Mouse (Mus musculus): ENCODE results near the gene Pdcd1lg2. TPM values are rescaled to one million over a fixed set of nuclear protein-coding genes. Genes with fewer than 3 reads are reported as not detected.

The Pdcd1lg2 gene
- polyA plus RNA-seq, 1 experiment from 2014 or later: not detected

DNA sequence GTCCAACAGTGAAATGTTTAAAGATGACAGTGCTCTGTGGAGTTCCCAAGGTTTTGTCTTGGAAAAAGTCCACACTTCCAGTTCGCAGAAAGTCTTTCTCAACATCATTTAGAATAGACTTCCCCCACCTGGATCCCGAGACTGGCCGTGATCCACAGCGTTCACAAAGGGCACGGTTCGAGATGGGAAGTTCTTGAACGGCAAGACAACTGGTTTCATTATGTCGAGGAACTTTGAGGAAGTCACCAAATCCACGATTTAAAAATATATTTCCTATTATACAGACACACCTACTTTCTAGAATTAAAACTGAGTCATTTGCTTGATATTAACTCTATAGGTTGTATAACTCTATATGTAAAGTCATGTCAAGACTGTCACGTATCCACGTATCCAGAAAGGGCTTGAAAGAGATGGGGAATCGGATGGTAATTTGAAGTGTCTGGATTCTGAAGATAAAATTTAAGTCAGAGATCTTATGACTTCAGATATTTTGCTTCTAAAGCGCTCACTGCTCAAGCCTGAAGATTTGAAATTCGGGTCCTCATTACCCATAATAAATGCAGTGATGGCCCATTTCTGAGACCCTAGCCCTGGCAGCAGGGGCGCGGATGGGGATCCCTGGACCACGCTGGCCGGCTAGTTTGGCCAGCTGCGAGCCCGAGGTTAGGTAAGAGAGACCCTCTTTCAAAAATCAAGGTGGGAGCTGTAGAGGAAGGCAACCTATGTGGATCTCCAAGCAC lies 44.3 kb upstream of the Pdcd1lg2 start:
- 55% methylated on average over 20 of the region's 20 CpGs for WGBS
- peaks cover 3% of the 10 kb centered on the region; the same call in 1 of the 2 replicates for H3K4me1 ChIP-seq (replicated peaks; ENCODE audit: insufficient read depth, low read length)
- no peaks in the 10 kb centered on the region for H3K27me3 ChIP-seq (ENCODE audit: insufficient read depth, low read length)
- TF ChIP-seq CTCF (IDR thresholded peaks at IDR 0.05; ENCODE audit: low read depth): no peak
- no peaks in the 10 kb centered on the region for H3K36me3 ChIP-seq (ENCODE audit: insufficient read depth, low read length)
- H3K27ac ChIP-seq: peak overlapping the region; percentile 56; the same call in 1 of the 2 replicates
- no peak for DNase-seq (ENCODE audit: low spot score)
- no peak for ATAC-seq (replicated peaks; ENCODE audit: low FRiP score, low read depth)
- H3K4me2 ChIP-seq (ENCODE audit: low read length): peak overlapping the region; percentile 81
- H3K9me3 ChIP-seq (replicated peaks; ENCODE audit: low read length): no peaks in the 10 kb centered on the region
- peak overlapping the region; percentile 57 for H3K9ac ChIP-seq (ENCODE audit: low read depth, low read length)
- peak overlapping the region; percentile 69 for H3K4me3 ChIP-seq (replicated peaks; ENCODE audit: low read depth, low read length)

DNA sequence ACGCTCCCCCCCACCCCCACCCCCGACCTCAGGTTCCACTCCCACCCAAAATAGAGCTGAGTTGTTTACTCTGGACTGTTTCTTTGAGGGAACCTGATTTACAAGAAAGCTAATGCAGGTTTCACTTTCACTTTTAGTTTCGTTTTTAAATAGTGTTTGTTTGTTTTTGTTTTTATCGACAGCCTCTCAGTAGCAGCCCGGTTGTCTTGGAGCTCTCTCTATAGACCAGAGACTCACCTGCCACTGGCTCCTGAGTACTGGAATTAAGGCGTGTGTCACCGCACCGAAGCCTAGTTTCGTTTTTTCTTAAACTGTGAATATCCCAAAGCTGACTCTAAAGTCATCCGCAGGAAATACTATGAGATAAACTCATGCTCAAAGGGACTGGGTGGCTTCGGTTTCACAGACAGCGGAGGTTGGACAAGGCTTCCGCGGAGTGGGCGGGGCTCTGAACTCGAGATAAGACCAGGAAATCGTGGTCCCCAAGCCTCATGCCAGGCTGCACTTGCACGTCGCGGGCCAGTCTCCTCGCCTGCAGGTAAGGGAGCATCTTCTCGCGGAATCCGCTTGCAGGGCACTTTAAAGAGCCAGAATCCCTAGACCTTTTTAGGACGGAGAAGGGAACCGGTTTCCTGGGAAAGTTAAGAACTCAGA lies 43.6 kb upstream of the Pdcd1lg2 start, which contains the start of the genes Plgrkt and Cd274:
Plgrkt (minus strand) TSS at position 422 of the 654 bp plus-strand sequence.
Cd274 (plus strand) TSS at position 487 of the 654 bp plus-strand sequence.
- peaks cover 3% of the 10 kb centered on the region; the same call in 1 of the 2 replicates for H3K4me1 ChIP-seq (replicated peaks; ENCODE audit: insufficient read depth, low read length)
- peak; percentile 40; the same call in 1 of the 2 replicates for ATAC-seq (replicated peaks; ENCODE audit: low FRiP score, low read depth)
- H3K9ac ChIP-seq (ENCODE audit: low read depth, low read length): peak within 1 kb of the TSS; percentile 57
- H3K27ac ChIP-seq: peak within 1 kb of the TSS; percentile 56; the same call in 1 of the 2 replicates
- H3K9me3 ChIP-seq (replicated peaks; ENCODE audit: low read length): no peaks in the 10 kb centered on the region
- H3K36me3 ChIP-seq (ENCODE audit: insufficient read depth, low read length): no peaks in the 10 kb centered on the region
- WGBS: under 1% methylated on average over 26 of the region's 26 CpGs
- TF ChIP-seq CTCF (IDR thresholded peaks at IDR 0.05; ENCODE audit: low read depth): no peak
- H3K4me2 ChIP-seq (ENCODE audit: low read length): peak within 1 kb of the TSS; percentile 81
- H3K27me3 ChIP-seq (ENCODE audit: insufficient read depth, low read length): no peaks in the 10 kb centered on the region
- peak within 1 kb of the TSS; percentile 69 for H3K4me3 ChIP-seq (replicated peaks; ENCODE audit: low read depth, low read length)
- DNase-seq (ENCODE audit: low spot score): peak; percentile 89

GRCm38 (mm10) chr19:29368041-29368440 lies 42.7 kb upstream of the Pdcd1lg2 start:
- H3K9ac ChIP-seq (ENCODE audit: low read depth, low read length): no peak overlapping the region
- no peaks in the 10 kb centered on the region for H3K9me3 ChIP-seq (replicated peaks; ENCODE audit: low read length)
- no peak for TF ChIP-seq CTCF (IDR thresholded peaks at IDR 0.05; ENCODE audit: low read depth)
- no peak for ATAC-seq (replicated peaks; ENCODE audit: low FRiP score, low read depth)
- no peak for DNase-seq (ENCODE audit: low spot score)
- H3K27me3 ChIP-seq (ENCODE audit: insufficient read depth, low read length): no peaks in the 10 kb centered on the region
- no peaks in the 10 kb centered on the region for H3K36me3 ChIP-seq (ENCODE audit: insufficient read depth, low read length)
- H3K4me3 ChIP-seq (replicated peaks; ENCODE audit: low read depth, low read length): no peak overlapping the region
- no peak overlapping the region for H3K27ac ChIP-seq
- no peak overlapping the region for H3K4me2 ChIP-seq (ENCODE audit: low read length)
- 93% methylated on average over 2 of the region's 2 CpGs for WGBS
- peaks cover 3% of the 10 kb centered on the region; the same call in 1 of the 2 replicates for H3K4me1 ChIP-seq (replicated peaks; ENCODE audit: insufficient read depth, low read length)

DNA sequence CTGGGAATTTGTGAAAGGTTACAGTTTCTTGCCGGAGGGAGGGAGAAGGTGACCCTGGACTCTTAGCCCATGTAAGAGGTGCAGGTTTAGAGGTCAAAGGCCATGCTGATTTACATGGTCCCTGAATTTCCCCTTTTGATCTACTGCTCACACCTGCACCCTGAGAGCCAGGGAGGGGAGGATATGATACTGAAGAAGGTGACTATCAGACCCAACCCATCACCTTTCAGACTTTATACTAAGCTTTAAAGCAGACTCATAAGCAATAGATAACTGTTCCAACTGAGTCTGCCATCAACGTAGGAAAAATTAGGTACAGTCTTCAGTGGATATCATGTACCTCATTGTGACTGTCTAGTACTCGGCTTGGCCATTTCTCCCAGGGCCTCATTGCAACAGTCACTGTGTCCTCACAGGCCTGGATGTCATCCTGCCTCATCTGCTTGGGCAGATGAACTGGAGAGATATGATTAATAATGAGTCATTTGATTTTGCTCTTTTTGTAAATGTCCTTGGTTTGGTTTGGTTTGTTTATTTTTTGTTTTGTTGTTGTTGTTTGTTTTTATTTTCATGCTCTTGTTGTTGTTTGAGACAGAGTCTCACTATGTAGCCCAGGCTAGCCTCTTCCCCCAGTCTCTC lies 41.9 kb upstream of the Pdcd1lg2 start:
- no peaks in the 10 kb centered on the region; the same call in 1 of the 2 replicates for H3K27me3 ChIP-seq (ENCODE audit: insufficient read depth, low read length)
- H3K36me3 ChIP-seq (ENCODE audit: insufficient read depth, low read length): no peaks in the 10 kb centered on the region
- H3K9ac ChIP-seq (ENCODE audit: low read depth, low read length): no peak overlapping the region
- TF ChIP-seq CTCF (IDR thresholded peaks at IDR 0.05; ENCODE audit: low read depth): no peak
- H3K4me3 ChIP-seq (replicated peaks; ENCODE audit: low read depth, low read length): no peak overlapping the region
- ATAC-seq (replicated peaks; ENCODE audit: low FRiP score, low read depth) (no peak), DNase-seq (ENCODE audit: low spot score) (no peak)
- no peak overlapping the region for H3K4me2 ChIP-seq (ENCODE audit: low read length)
- WGBS: 71% methylated on average over 3 of the region's 3 CpGs
- H3K27ac ChIP-seq: no peak overlapping the region
- H3K4me1 ChIP-seq (replicated peaks; ENCODE audit: insufficient read depth, low read length): peaks cover 3% of the 10 kb centered on the region; the same call in 1 of the 2 replicates
- H3K9me3 ChIP-seq (replicated peaks; ENCODE audit: low read length): no peaks in the 10 kb centered on the region

- no peak for TF ChIP-seq CTCF (IDR thresholded peaks at IDR 0.05; ENCODE audit: low read depth)
- no peak overlapping the region for H3K4me3 ChIP-seq (replicated peaks; ENCODE audit: low read depth, low read length)
- H3K4me2 ChIP-seq (ENCODE audit: low read length): no peak overlapping the region
- H3K4me1 ChIP-seq (replicated peaks; ENCODE audit: insufficient read depth, low read length): peaks cover 3% of the 10 kb centered on the region; the same call in 1 of the 2 replicates
- no peak for ATAC-seq (replicated peaks; ENCODE audit: low FRiP score, low read depth)
- no peak overlapping the region for H3K27ac ChIP-seq
- no peak for DNase-seq (ENCODE audit: low spot score)
- H3K9me3 ChIP-seq (replicated peaks; ENCODE audit: low read length): no peaks in the 10 kb centered on the region
- H3K27me3 ChIP-seq (ENCODE audit: insufficient read depth, low read length): no peaks in the 10 kb centered on the region; the same call in 1 of the 2 replicates
- no peak overlapping the region for H3K9ac ChIP-seq (ENCODE audit: low read depth, low read length)
- WGBS: 65% methylated on average over 12 of the region's 12 CpGs
- H3K36me3 ChIP-seq (ENCODE audit: insufficient read depth, low read length): no peaks in the 10 kb centered on the region
These were observed 40.6 kb upstream of the Pdcd1lg2 start for GRCm38 (mm10) chr19:29370112-29370511.

Data from kidney, postnatal 0 days (tissue).